Comparison of ENCODE assay signal across 8 mouse cellular contexts in genomic region chrX:108832674-108833189, GRCm38 (mm10). TPM values are rescaled to one million over a fixed set of nuclear protein-coding genes. Genes with fewer than 3 reads are reported as not detected.
A peak's percentile ranks its signal among the peaks of the same experiment; 100 is the strongest.
DNase-seq lines count a peak whose midpoint lies in the region; ATAC-seq and TF ChIP-seq lines count a peak whose summit lies in the region.

No protein-coding gene starts in this region.

- H3K79me2 ChIP-seq in MEL (ENCODE audit: control insufficient read depth, insufficient read depth, low read length, poor library complexity) = peaks cover 15% of the 10 kb centered on the region; the same call in 1 of the 2 replicates

- no peaks in the 10 kb centered on the region for H3K27me3 ChIP-seq in MEL (ENCODE audit: control insufficient read depth in 1 of 2, insufficient read depth in 2 of 2, low read length in 2 of 2)
- no peaks in the 10 kb centered on the region for H3K27me3 ChIP-seq in cerebellum, adult 2 months (ENCODE audit: control insufficient read depth, insufficient read depth, low read length)
- no peaks in the 10 kb centered on the region for H3K27me3 ChIP-seq in hindbrain, embryonic 10.5 days (ENCODE audit: insufficient read depth, poor library complexity, severe bottlenecking)
- no peaks in the 10 kb centered on the region for H3K27me3 ChIP-seq in lung, postnatal 0 days (replicated peaks; ENCODE audit: insufficient read depth, low read length)

- peak overlapping the region; percentile 98 for H3K9ac ChIP-seq in MEL (ENCODE audit: control insufficient read depth, low read depth, low read length, poor library complexity, severe bottlenecking)
- H3K9ac ChIP-seq in lung, postnatal 0 days (replicated peaks; ENCODE audit: low read depth) = peak overlapping the region; percentile 48

- ATAC-seq in lung, postnatal 0 days = peak; percentile 74

- WGBS in cerebellum, adult 2 months = 9% methylated on average over 13 of the region's 13 CpGs
- WGBS in hindbrain, embryonic 10.5 days = 19% methylated on average over 13 of the region's 13 CpGs
- 9% methylated on average over 13 of the region's 13 CpGs for WGBS in lung, postnatal 0 days

- H3K9me3 ChIP-seq in MEL (replicated peaks; ENCODE audit: insufficient read depth, low read length) = no peaks in the 10 kb centered on the region
- H3K9me3 ChIP-seq in hindbrain, embryonic 10.5 days = no peaks in the 10 kb centered on the region
- H3K9me3 ChIP-seq in lung, postnatal 0 days (ENCODE audit: low read length) = no peaks in the 10 kb centered on the region

- peaks cover 5 to 11% of the 10 kb centered on the region in 2 experiments; a peak in 3 of 4 replicates for H3K4me1 ChIP-seq in MEL (ENCODE audit: control insufficient read depth in 1 of 2, insufficient read depth in 2 of 2, low read length in 2 of 2)
- H3K4me1 ChIP-seq in cerebellum, adult 2 months (ENCODE audit: control insufficient read depth, insufficient read depth, low read length) = no peaks in the 10 kb centered on the region
- H3K4me1 ChIP-seq in hindbrain, embryonic 10.5 days (replicated peaks) = no peaks in the 10 kb centered on the region
- H3K4me1 ChIP-seq in lung, postnatal 0 days (ENCODE audit: insufficient read depth, low read depth, low read length) = no peaks in the 10 kb centered on the region; the same call in 1 of the 2 replicates

- TF ChIP-seq CTCF in MEL (IDR thresholded peaks at IDR 0.05 in 2 of 3, conservative IDR thresholded peaks at IDR 0.05 in 1 of 3; ENCODE audit: control insufficient read depth in 1 of 3, insufficient read depth in 1 of 3, low read depth in 2 of 3, low read length in 3 of 3, poor library complexity in 1 of 3, severe bottlenecking in 1 of 3) = no peak
- TF ChIP-seq CTCF in cerebellum, adult 2 months (IDR thresholded peaks at IDR 0.05; ENCODE audit: borderline replicate concordance, insufficient read depth, low read depth, low read length) = no peak
- no peak for TF ChIP-seq CTCF in lung, postnatal 0 days (IDR thresholded peaks at IDR 0.05)

- H3K36me3 ChIP-seq in MEL (ENCODE audit: control insufficient read depth in 1 of 2, insufficient read depth in 2 of 2, low read length in 2 of 2) = peaks cover 4 to 13% of the 10 kb centered on the region in 2 experiments
- no peaks in the 10 kb centered on the region for H3K36me3 ChIP-seq in hindbrain, embryonic 10.5 days
- no peaks in the 10 kb centered on the region for H3K36me3 ChIP-seq in lung, postnatal 0 days (ENCODE audit: insufficient read depth, low read length)

- DNase-seq in MEL (ENCODE audit: low read depth, low spot score) = peak; percentile 99
- peak; percentile 86 to 88 for DNase-seq in cerebellum, adult 2 months
- DNase-seq in forelimb bud, embryonic 11.5 days (ENCODE audit: low read depth, low spot score) = peak; percentile 86
- peak; percentile 74 for DNase-seq in hindbrain, embryonic 10.5 days (ENCODE audit: low spot score)
- DNase-seq in layer of hippocampus, adult 9-11 months = peak; percentile 87
- peak; percentile 89 for DNase-seq in lung, postnatal 0 days (ENCODE audit: low spot score)
- peak; percentile 61 for DNase-seq in ovary, postnatal 14 days (ENCODE audit: low spot score)
- DNase-seq in thymus, postnatal 14 days = peak; percentile 78

- no peak for TF ChIP-seq RAD21 in MEL (IDR thresholded peaks at IDR 0.05; ENCODE audit: low read depth, low read length)

- peak overlapping the region; percentile 100 for H3K27ac ChIP-seq in MEL (ENCODE audit: control insufficient read depth, low read depth, low read length)
- peak overlapping the region; percentile 91 for H3K27ac ChIP-seq in cerebellum, adult 2 months (ENCODE audit: insufficient read depth, low read length)
- peak overlapping the region; percentile 90 for H3K27ac ChIP-seq in hindbrain, embryonic 10.5 days
- peak overlapping the region; percentile 84 for H3K27ac ChIP-seq in lung, postnatal 0 days (ENCODE audit: low read length)

- TF ChIP-seq EP300 in MEL (IDR thresholded peaks at IDR 0.05; ENCODE audit: low read depth in 1 of 2, low read length in 2 of 2) = peak in 1 of 2 experiments; percentile 22; a peak in 1 of 4 replicates
- TF ChIP-seq EP300 in lung, postnatal 0 days (IDR thresholded peaks at IDR 0.05) = no peak

- peak; percentile 76 to 93 for TF ChIP-seq POLR2A in MEL (IDR thresholded peaks at IDR 0.05; ENCODE audit: control insufficient read depth in 1 of 2, insufficient read depth in 1 of 2, low read depth in 1 of 2, low read length in 2 of 2, poor library complexity in 1 of 2)
- TF ChIP-seq POLR2A in cerebellum, adult 2 months (IDR thresholded peaks at IDR 0.05; ENCODE audit: borderline replicate concordance, insufficient read depth, low read length) = no peak

- peak overlapping the region; percentile 92 to 96 for H3K4me3 ChIP-seq in MEL (ENCODE audit: control insufficient read depth in 1 of 2, insufficient read depth in 1 of 2, low read depth in 2 of 2, low read length in 2 of 2)
- peak overlapping the region; percentile 72 for H3K4me3 ChIP-seq in cerebellum, adult 2 months (replicated peaks; ENCODE audit: insufficient read depth, low read depth, low read length)
- peak overlapping the region; percentile 62 for H3K4me3 ChIP-seq in hindbrain, embryonic 10.5 days
- peak overlapping the region; percentile 62 for H3K4me3 ChIP-seq in lung, postnatal 0 days (ENCODE audit: low read depth, low read length)

- H3K4me2 ChIP-seq in lung, postnatal 0 days (replicated peaks; ENCODE audit: low read depth, low read length) = peak overlapping the region; percentile 57

TF ChIP-seq in MEL, 35 proteins besides CTCF, POLR2A, EP300 and RAD21 (continues in another document):
- TF ChIP-seq MAX (IDR thresholded peaks at IDR 0.05; ENCODE audit: low read length) (no peak), MAFK (IDR thresholded peaks at IDR 0.05; ENCODE audit: borderline replicate concordance, low read depth, low read length) (no peak), TCF12 (IDR thresholded peaks at IDR 0.05; ENCODE audit: low read depth, low read length) (peak; percentile 59; the same call in 1 of the 2 replicates), CHD1 (IDR thresholded peaks at IDR 0.05; ENCODE audit: low read depth, low read length) (peak; percentile 79; the same call in 1 of the 2 replicates), ZKSCAN1 (IDR thresholded peaks at IDR 0.05; ENCODE audit: low read depth, low read length) (peak; percentile 81; the same call in 1 of the 2 replicates), USF2 (IDR thresholded peaks at IDR 0.05; ENCODE audit: borderline replicate concordance in 1 of 2, insufficient read depth in 1 of 2, low read depth in 1 of 2, low read length in 2 of 2) (no peak), HCFC1 (IDR thresholded peaks at IDR 0.05; ENCODE audit: low read depth, low read length) (peak; percentile 82), NELFE (IDR thresholded peaks at IDR 0.05; ENCODE audit: low read depth, low read length) (peak; percentile 96), USF1 (IDR thresholded peaks at IDR 0.05; ENCODE audit: low read depth, low read length) (no peak), MEF2A (IDR thresholded peaks at IDR 0.05; ENCODE audit: extremely low read depth, insufficient replicate concordance, low read depth, low read length, poor library complexity, severe bottlenecking) (no peak), MAZ (IDR thresholded peaks at IDR 0.05; ENCODE audit: low read depth, low read length) (peak; percentile 57; the same call in 1 of the 2 replicates), ZMIZ1 (IDR thresholded peaks at IDR 0.05; ENCODE audit: low read depth, low read length) (peak; percentile 94), TBP (IDR thresholded peaks at IDR 0.05; ENCODE audit: low read depth, low read length) (peak; percentile 95), KAT2A (conservative IDR thresholded peaks at IDR 0.05; ENCODE audit: low read depth, low read length) (0 out of 2 replicates have a peak, but pooled peaks have one; percentile 44), ZNF384 (IDR thresholded peaks at IDR 0.05; ENCODE audit: low read depth, low read length) (peak; percentile 100), SMC3 (IDR thresholded peaks at IDR 0.05; ENCODE audit: low read depth, low read length) (no peak), BHLHE40 (IDR thresholded peaks at IDR 0.05; ENCODE audit: borderline replicate concordance, low read depth, low read length) (no peak), MXI1 (IDR thresholded peaks at IDR 0.05; ENCODE audit: low read depth, low read length) (peak; percentile 69), E2F4 (IDR thresholded peaks at IDR 0.05; ENCODE audit: borderline replicate concordance, low read depth, low read length) (no peak), MYB (IDR thresholded peaks at IDR 0.05; ENCODE audit: low read depth, low read length) (no peak), GABPA (IDR thresholded peaks at IDR 0.05; ENCODE audit: low read depth, low read length) (peak; percentile 42; the same call in 1 of the 2 replicates), POLR2AphosphoS2 (IDR thresholded peaks at IDR 0.05; ENCODE audit: low read length) (peak; percentile 94; the same call in 1 of the 2 replicates), POLR2AphosphoS5 (IDR thresholded peaks at IDR 0.05; ENCODE audit: borderline replicate concordance, low read depth, low read length) (peak; percentile 70; the same call in 1 of the 2 replicates), ETS1 (IDR thresholded peaks at IDR 0.05; ENCODE audit: low read depth, low read length) (peak; percentile 55), TAL1 (IDR thresholded peaks at IDR 0.05; ENCODE audit: low read length) (no peak), JUND (IDR thresholded peaks at IDR 0.05; ENCODE audit: low read depth, low read length) (peak; percentile 100), NRF1 (IDR thresholded peaks at IDR 0.05; ENCODE audit: insufficient read depth, low read depth, low read length, poor library complexity, severe bottlenecking) (no peak), UBTF (IDR thresholded peaks at IDR 0.05; ENCODE audit: borderline replicate concordance, insufficient read depth, low read depth, low read length) (no peak), GATA1 (IDR thresholded peaks at IDR 0.05; ENCODE audit: low read depth, low read length) (peak; percentile 84), SIN3A (IDR thresholded peaks at IDR 0.05; ENCODE audit: low read length) (peak; percentile 91), ELF1 (IDR thresholded peaks at IDR 0.05; ENCODE audit: low read depth, low read length) (peak; percentile 97), RCOR1 (IDR thresholded peaks at IDR 0.05; ENCODE audit: low read depth, low read length) (peak; percentile 27; the same call in 1 of the 2 replicates), ZC3H11A (IDR thresholded peaks at IDR 0.05; ENCODE audit: low read depth, low read length) (no peak)

RNA-seq across cellular contexts. Expression of gene Brwd3, which starts 1.4 kb away (rescaled TPM):
- total RNA-seq in MEL (2012; rRNA removed) = 8.4 and 9.0 TPM in 2 replicates
- polyA plus RNA-seq in MEL (2012; ENCODE audit: insufficient read depth in 1 of 2, insufficient read length in 2 of 2, low read depth in 1 of 2, low replicate concordance in 2 of 2, missing spikeins in 1 of 2) = 100 to 1,000 TPM in 1 of 2 experiments, 10 to 100 TPM in 1; 10.8 to 136 TPM
- polyA plus RNA-seq in cerebellum, adult 2 months (2012; rRNA removed) = 3.5 and 3.6 TPM in 2 replicates
- 2.9 TPM in 2 replicates for polyA plus RNA-seq in hindbrain, embryonic 10.5 days (2016; fragmentation: Nextera tagmentation; extraction: Ambion mirVana)
- polyA plus RNA-seq in lung, postnatal 0 days (2015; fragmentation: Nextera tagmentation; extraction: Ambion mirVana) = 2.2 and 2.9 TPM in 2 replicates

Comparison
In these comparisons a context has a peak if more than half of its experiments do, and no peak if none do; other contexts are left out.
1. Peak in every context shown above with its lines: DNase-seq, ATAC-seq, H3K4me3 ChIP-seq and H3K27ac ChIP-seq.